Mouse (Mus musculus): ENCODE results near the gene Chrna9.

DNA sequence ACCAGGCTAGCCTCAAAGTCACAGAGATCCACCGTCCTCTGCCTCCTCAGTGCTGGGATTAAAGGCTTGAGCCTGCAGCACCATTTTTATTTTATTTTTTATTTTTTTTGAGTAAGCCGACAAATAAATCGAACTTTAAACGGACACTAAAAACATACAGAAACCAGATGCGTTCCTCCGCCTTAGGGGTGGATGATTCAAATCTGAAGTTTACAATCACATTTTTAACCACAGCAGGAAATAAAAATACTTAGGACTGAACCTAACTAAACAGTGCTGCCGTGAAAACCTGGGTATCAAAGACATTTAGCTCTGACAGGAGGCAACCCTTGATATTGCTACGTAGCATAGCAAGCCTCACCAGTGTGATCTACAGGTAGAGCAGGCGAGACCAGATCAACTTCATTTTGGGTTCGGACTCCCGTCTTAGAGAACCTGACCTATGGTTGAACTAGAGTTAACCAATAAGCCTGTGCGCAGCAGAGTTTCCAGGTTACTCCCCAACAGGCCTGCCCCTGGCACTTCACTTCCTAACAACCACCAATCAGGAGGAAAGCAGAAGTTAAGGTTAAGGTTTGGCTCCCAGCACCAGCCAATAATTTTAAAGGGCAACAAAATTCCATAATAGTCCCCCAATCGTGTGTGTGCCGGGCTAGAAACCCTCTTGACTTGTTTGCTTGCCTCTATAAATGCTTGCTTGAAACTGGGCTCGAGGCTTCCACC lies 73.7 kb downstream of the Chrna9 start:
- TF ChIP-seq CTCF (IDR thresholded peaks at IDR 0.05; ENCODE audit: borderline replicate concordance, insufficient read depth, low read length) (no peak), POLR2A (IDR thresholded peaks at IDR 0.05; ENCODE audit: low read depth, low read length) (no peak)

Measured in embryonic fibroblast, embryonic 13.5 days (primary cell).